In the genomic region with DNA sequence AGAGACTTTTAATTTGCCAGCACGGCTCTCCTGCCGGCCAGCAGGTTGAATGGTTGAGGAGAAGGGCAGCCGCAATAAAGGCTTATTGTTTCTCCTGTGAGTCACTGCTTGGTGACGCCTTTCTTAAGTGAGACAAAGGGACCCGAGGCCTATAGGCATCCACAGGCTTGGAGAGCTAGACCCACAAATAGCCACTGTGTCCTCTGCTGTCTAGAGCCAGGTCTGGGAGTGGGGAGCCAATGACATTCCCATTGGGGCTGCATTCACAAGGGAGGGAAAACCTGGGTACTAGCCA, we compare ENCODE assay signal across 16 mouse cellular contexts. TPM values are rescaled to one million over a fixed set of nuclear protein-coding genes. Genes with fewer than 3 reads are reported as not detected.
DNase-seq lines count a peak whose midpoint lies in the region; ATAC-seq lines count a peak whose summit lies in the region.
"Had no signal": no experiment of that assay in that cellular context is flagged by ENCODE, and none has a peak within 500 bp of the region (broad histone marks: within the 10 kb centered on the region; RNA-seq: fewer than 3 reads in every experiment).

No protein-coding gene starts in this region.

- H3K9me3 ChIP-seq in midbrain, embryonic 10.5 days (replicated peaks): no peaks in the 10 kb centered on the region
- no peaks in the 10 kb centered on the region for H3K9me3 ChIP-seq in midbrain, embryonic 16.5 days (replicated peaks; ENCODE audit: control insufficient read depth, low read length, poor library complexity, severe bottlenecking)
- H3K9me3 ChIP-seq in hindbrain, embryonic 12.5 days (replicated peaks): no peaks in the 10 kb centered on the region
- no peaks in the 10 kb centered on the region for H3K9me3 ChIP-seq in stomach, embryonic 16.5 days (replicated peaks; ENCODE audit: control insufficient read depth, low read length)
- H3K9me3 ChIP-seq: limb, embryonic 15.5 days; megakaryocyte, embryonic 14.5 days had no signal

- WGBS in midbrain, embryonic 10.5 days: 20% methylated on average over 5 of the region's 5 CpGs
- WGBS in midbrain, embryonic 16.5 days: 18% methylated on average over 5 of the region's 5 CpGs
- 26% methylated on average over 5 of the region's 5 CpGs for WGBS in hindbrain, embryonic 12.5 days
- 48% methylated on average over 5 of the region's 5 CpGs for WGBS in stomach, embryonic 16.5 days

- no peak overlapping the region for H3K4me2 ChIP-seq in midbrain, embryonic 16.5 days (ENCODE audit: low read length)
- H3K4me2 ChIP-seq in hindbrain, embryonic 12.5 days (replicated peaks): no peak overlapping the region
- no peak overlapping the region for H3K4me2 ChIP-seq in stomach, embryonic 16.5 days (ENCODE audit: low read depth, low read length)
- H3K4me2 ChIP-seq: limb, embryonic 15.5 days had no signal

- H3K4me1 ChIP-seq in midbrain, embryonic 10.5 days: peaks cover 36% of the 10 kb centered on the region
- H3K4me1 ChIP-seq in midbrain, embryonic 16.5 days (ENCODE audit: control insufficient read depth, insufficient read depth, low read length): peaks cover 3% of the 10 kb centered on the region; the same call in 1 of the 2 replicates
- H3K4me1 ChIP-seq in hindbrain, embryonic 12.5 days: peaks cover 16% of the 10 kb centered on the region
- peaks cover 5% of the 10 kb centered on the region; the same call in 1 of the 2 replicates for H3K4me1 ChIP-seq in stomach, embryonic 16.5 days (ENCODE audit: control insufficient read depth, insufficient read depth, low read length)
- H3K4me1 ChIP-seq: limb, embryonic 15.5 days; megakaryocyte, embryonic 14.5 days had no signal

- H3K9ac ChIP-seq in midbrain, embryonic 16.5 days (ENCODE audit: low read depth, low read length): no peak overlapping the region
- H3K9ac ChIP-seq in hindbrain, embryonic 12.5 days: no peak overlapping the region
- no peak overlapping the region for H3K9ac ChIP-seq in stomach, embryonic 16.5 days (ENCODE audit: low read length)
- H3K9ac ChIP-seq: limb, embryonic 15.5 days had no signal

- H3K4me3 ChIP-seq in midbrain, embryonic 10.5 days: no peak overlapping the region
- no peak overlapping the region for H3K4me3 ChIP-seq in midbrain, embryonic 16.5 days (ENCODE audit: low read depth, low read length)
- no peak overlapping the region for H3K4me3 ChIP-seq in hindbrain, embryonic 12.5 days
- no peak overlapping the region for H3K4me3 ChIP-seq in stomach, embryonic 16.5 days (replicated peaks; ENCODE audit: low read length)
- H3K4me3 ChIP-seq: gastrocnemius, adult 2 months; limb, embryonic 15.5 days; megakaryocyte, embryonic 14.5 days had no signal

- DNase-seq in midbrain, embryonic 10.5 days (ENCODE audit: low spot score): no peak
- DNase-seq in embryo, embryonic 11 days: peak; percentile 30
- no peak for DNase-seq in left cerebral cortex, adult 9 months (ENCODE audit: low spot score in 2 of 2)
- DNase-seq in layer of hippocampus, adult 11-12 months (ENCODE audit: low spot score): no peak
- DNase-seq: cerebellum, adult 8-10 months; gastrocnemius, adult 2 months; heart, postnatal 14 days; kidney, postnatal 4 days; lung, adult 2 months had no signal

- ATAC-seq in midbrain, embryonic 16.5 days: no peak
- ATAC-seq in hindbrain, embryonic 12.5 days (ENCODE audit: low FRiP score): 0 out of 2 replicates have a peak, but pooled peaks have one; percentile 11
- peak; percentile 22; the same call in 1 of the 2 replicates for ATAC-seq in stomach, embryonic 16.5 days (ENCODE audit: insufficient read depth, low FRiP score)
- ATAC-seq: intestine, postnatal 0 days had no signal

- no peaks in the 10 kb centered on the region for H3K36me3 ChIP-seq in midbrain, embryonic 10.5 days
- H3K36me3 ChIP-seq in midbrain, embryonic 16.5 days (ENCODE audit: control insufficient read depth, insufficient read depth, low read length): no peaks in the 10 kb centered on the region
- H3K36me3 ChIP-seq in hindbrain, embryonic 12.5 days: no peaks in the 10 kb centered on the region
- no peaks in the 10 kb centered on the region for H3K36me3 ChIP-seq in stomach, embryonic 16.5 days (ENCODE audit: control insufficient read depth, insufficient read depth, low read length)
- H3K36me3 ChIP-seq: limb, embryonic 15.5 days had no signal

- H3K27me3 ChIP-seq in midbrain, embryonic 10.5 days (ENCODE audit: low read depth, poor library complexity, severe bottlenecking): peaks cover 11% of the 10 kb centered on the region
- H3K27me3 ChIP-seq in midbrain, embryonic 16.5 days (ENCODE audit: control insufficient read depth, insufficient read depth, low read depth, low read length): no peaks in the 10 kb centered on the region
- no peaks in the 10 kb centered on the region for H3K27me3 ChIP-seq in hindbrain, embryonic 12.5 days
- no peaks in the 10 kb centered on the region for H3K27me3 ChIP-seq in stomach, embryonic 16.5 days (ENCODE audit: control insufficient read depth, insufficient read depth, low read length)
- H3K27me3 ChIP-seq: limb, embryonic 15.5 days; megakaryocyte, embryonic 14.5 days; Patski had no signal

- H3K27ac ChIP-seq in midbrain, embryonic 10.5 days (replicated peaks): peak overlapping the region; percentile 73
- H3K27ac ChIP-seq in midbrain, embryonic 16.5 days (ENCODE audit: low read length): no peak overlapping the region
- H3K27ac ChIP-seq in hindbrain, embryonic 12.5 days: no peak overlapping the region
- no peak overlapping the region for H3K27ac ChIP-seq in stomach, embryonic 16.5 days (ENCODE audit: low read length)
- H3K27ac ChIP-seq: gastrocnemius, adult 2 months; limb, embryonic 15.5 days had no signal

RNA-seq across cellular contexts. Expression of a gene that starts 43.9 kb away (rescaled TPM):
- 34.8 and 57.9 TPM in 2 replicates for polyA plus RNA-seq in midbrain, embryonic 10.5 days (2016; fragmentation: Nextera tagmentation; extraction: Ambion mirVana)
- 101 and 126 TPM in 2 replicates for polyA plus RNA-seq in midbrain, embryonic 16.5 days (2015; fragmentation: Nextera tagmentation; extraction: Ambion mirVana)
- polyA plus RNA-seq in hindbrain, embryonic 12.5 days (2016; fragmentation: Nextera tagmentation; extraction: Ambion mirVana): 46.3 and 50.9 TPM in 2 replicates
- 5.2 and 8.3 TPM in 2 replicates for polyA plus RNA-seq in stomach, embryonic 16.5 days (2015; fragmentation: Nextera tagmentation; extraction: Ambion mirVana)
